ENCODE assay signal across 11 mouse cellular contexts in genomic region chr17:63547465-63547864, GRCm38 (mm10). TPM values are rescaled to one million over a fixed set of nuclear protein-coding genes. Genes with fewer than 3 reads are reported as not detected.
A peak's percentile ranks its signal among the peaks of the same experiment; 100 is the strongest.
DNase-seq lines count a peak whose midpoint lies in the region; ATAC-seq and TF ChIP-seq lines count a peak whose summit lies in the region.
"Had no signal": no experiment of that assay in that cellular context is flagged by ENCODE, and none has a peak within 500 bp of the region (broad histone marks: within the 10 kb centered on the region; RNA-seq: fewer than 3 reads in every experiment).

No protein-coding gene starts in this region.

- WGBS in heart, postnatal 0 days = 73% methylated on average over 4 of the region's 4 CpGs
- 74% methylated on average over 4 of the region's 4 CpGs for WGBS in heart, embryonic 12.5 days
- 73% methylated on average over 4 of the region's 4 CpGs for WGBS in liver, embryonic 14.5 days (ENCODE audit: insufficient replicate concordance)
- 81% methylated on average over 4 of the region's 4 CpGs for WGBS in liver, embryonic 11.5 days

- no peak overlapping the region for H3K4me2 ChIP-seq in heart, postnatal 0 days (ENCODE audit: low read depth, low read length)
- H3K4me2 ChIP-seq in heart, embryonic 12.5 days = no peak overlapping the region
- no peak overlapping the region for H3K4me2 ChIP-seq in liver, embryonic 14.5 days (ENCODE audit: low read depth)
- no peak overlapping the region for H3K4me2 ChIP-seq in liver, embryonic 11.5 days
- H3K4me2 ChIP-seq: embryonic facial prominence, embryonic 15.5 days; limb, embryonic 13.5 days had no signal

- H3K4me3 ChIP-seq in heart, postnatal 0 days (ENCODE audit: low read depth, low read length) = no peak overlapping the region
- no peak overlapping the region for H3K4me3 ChIP-seq in heart, embryonic 12.5 days
- no peak overlapping the region for H3K4me3 ChIP-seq in liver, embryonic 14.5 days (ENCODE audit: insufficient read depth in 1 of 2, low read depth in 2 of 2, low read length in 2 of 2)
- H3K4me3 ChIP-seq in liver, embryonic 11.5 days (ENCODE audit: low read depth, low read length) = no peak overlapping the region
- H3K4me3 ChIP-seq: embryonic facial prominence, embryonic 15.5 days; limb, embryonic 13.5 days had no signal

- no peaks in the 10 kb centered on the region for H3K36me3 ChIP-seq in heart, postnatal 0 days (replicated peaks; ENCODE audit: control insufficient read depth, insufficient read depth, low read length)
- H3K36me3 ChIP-seq in heart, embryonic 12.5 days = no peaks in the 10 kb centered on the region
- H3K36me3 ChIP-seq in liver, embryonic 14.5 days (replicated peaks; ENCODE audit: control insufficient read depth, insufficient read depth, low read depth) = no peaks in the 10 kb centered on the region
- H3K36me3 ChIP-seq in liver, embryonic 11.5 days (ENCODE audit: control insufficient read depth, insufficient read depth, low read length) = no peaks in the 10 kb centered on the region
- H3K36me3 ChIP-seq: embryonic facial prominence, embryonic 15.5 days; limb, embryonic 13.5 days had no signal

- peak; percentile 35 for TF ChIP-seq CTCF in heart, postnatal 0 days (IDR thresholded peaks at IDR 0.05; ENCODE audit: low read depth)
- 0 out of 2 replicates have a peak, but pooled peaks have one; percentile 21 for TF ChIP-seq CTCF in liver, embryonic 14.5 days (IDR thresholded peaks at IDR 0.05; ENCODE audit: low read depth)

- H3K9ac ChIP-seq in heart, postnatal 0 days (replicated peaks; ENCODE audit: low read depth, low read length) = no peak overlapping the region
- no peak overlapping the region for H3K9ac ChIP-seq in heart, embryonic 12.5 days
- H3K9ac ChIP-seq in liver, embryonic 14.5 days (replicated peaks) = no peak overlapping the region
- H3K9ac ChIP-seq in liver, embryonic 11.5 days (ENCODE audit: low read depth, low read length) = no peak overlapping the region
- H3K9ac ChIP-seq: embryonic facial prominence, embryonic 15.5 days; limb, embryonic 13.5 days had no signal

- H3K27ac ChIP-seq in heart, postnatal 0 days (ENCODE audit: low read depth) = no peak overlapping the region
- no peak overlapping the region for H3K27ac ChIP-seq in heart, embryonic 12.5 days (ENCODE audit: poor library complexity, severe bottlenecking)
- H3K27ac ChIP-seq in liver, embryonic 14.5 days = no peak overlapping the region
- H3K27ac ChIP-seq in liver, embryonic 11.5 days (ENCODE audit: low read depth, low read length) = no peak overlapping the region
- H3K27ac ChIP-seq: embryonic facial prominence, embryonic 15.5 days; limb, embryonic 13.5 days had no signal

- H3K9me3 ChIP-seq in heart, postnatal 0 days (replicated peaks; ENCODE audit: control insufficient read depth, low read length) = no peaks in the 10 kb centered on the region
- H3K9me3 ChIP-seq in heart, embryonic 12.5 days (replicated peaks) = peaks cover 10% of the 10 kb centered on the region; the same call in 1 of the 2 replicates
- H3K9me3 ChIP-seq in liver, embryonic 14.5 days (ENCODE audit: control insufficient read depth, low read length) = no peaks in the 10 kb centered on the region
- H3K9me3 ChIP-seq in liver, embryonic 11.5 days (ENCODE audit: control insufficient read depth, low read length) = no peaks in the 10 kb centered on the region
- H3K9me3 ChIP-seq: embryonic facial prominence, embryonic 15.5 days; limb, embryonic 13.5 days had no signal

- no peak for ATAC-seq in heart, postnatal 0 days (ENCODE audit: insufficient read depth, low read depth)
- no peak for ATAC-seq in heart, embryonic 12.5 days (ENCODE audit: insufficient number of reproducible peaks, low FRiP score)
- ATAC-seq in liver, embryonic 14.5 days (ENCODE audit: insufficient read depth) = no peak
- ATAC-seq in liver, embryonic 11.5 days (replicated peaks; ENCODE audit: low FRiP score) = no peak
- ATAC-seq: activated CD4-positive, CD25-positive, alpha-beta regulatory T cell, adult 4 months had no signal

- H3K4me1 ChIP-seq in heart, postnatal 0 days (ENCODE audit: control insufficient read depth, insufficient read depth) = no peaks in the 10 kb centered on the region
- H3K4me1 ChIP-seq in heart, embryonic 12.5 days (replicated peaks) = no peaks in the 10 kb centered on the region
- no peaks in the 10 kb centered on the region for H3K4me1 ChIP-seq in liver, embryonic 14.5 days (replicated peaks; ENCODE audit: control insufficient read depth in 2 of 2, insufficient read depth in 2 of 2, low read length in 1 of 2)
- H3K4me1 ChIP-seq in liver, embryonic 11.5 days (replicated peaks; ENCODE audit: control insufficient read depth, insufficient read depth, low read length) = no peaks in the 10 kb centered on the region
- H3K4me1 ChIP-seq: embryonic facial prominence, embryonic 15.5 days; limb, embryonic 13.5 days had no signal

- no peak for TF ChIP-seq EP300 in heart, postnatal 0 days (IDR thresholded peaks at IDR 0.05; ENCODE audit: low read depth)
- TF ChIP-seq EP300 in liver, embryonic 14.5 days (IDR thresholded peaks at IDR 0.05; ENCODE audit: low read depth) = no peak

- H3K27me3 ChIP-seq in heart, postnatal 0 days (ENCODE audit: control insufficient read depth, insufficient read depth, low read length) = no peaks in the 10 kb centered on the region
- no peaks in the 10 kb centered on the region for H3K27me3 ChIP-seq in heart, embryonic 12.5 days (replicated peaks)
- no peaks in the 10 kb centered on the region for H3K27me3 ChIP-seq in liver, embryonic 14.5 days (ENCODE audit: control insufficient read depth, insufficient read depth, low read length)
- no peaks in the 10 kb centered on the region for H3K27me3 ChIP-seq in liver, embryonic 11.5 days (replicated peaks; ENCODE audit: control insufficient read depth, insufficient read depth, low read length)
- H3K27me3 ChIP-seq: embryonic facial prominence, embryonic 15.5 days; limb, embryonic 13.5 days had no signal

- no peak for DNase-seq in heart, postnatal 0 days (ENCODE audit: low spot score)
- DNase-seq in liver, embryonic 14.5 days (ENCODE audit: low read depth in 3 of 3, low spot score in 3 of 3) = no peak
- DNase-seq in liver, embryonic 11.5 days (ENCODE audit: low spot score) = no peak
- peak; percentile 37 for DNase-seq in MN1 (ENCODE audit: low spot score)
- peak; percentile 8 for DNase-seq in fibroblast of lung, adult 2 months (ENCODE audit: low read depth)
- DNase-seq in urinary bladder, postnatal 25 days (ENCODE audit: low spot score) = no peak
- DNase-seq in gastrocnemius, postnatal 25 days = no peak

RNA-seq across cellular contexts. Expression of gene Fbxl17, which starts 47.6 kb away (rescaled TPM):
- total RNA-seq in heart, postnatal 0 days (2014; rRNA removed; ENCODE audit: low replicate concordance) = 20.5 and 26.3 TPM in 2 replicates
- polyA plus RNA-seq in heart, postnatal 0 days (2015; fragmentation: Nextera tagmentation; extraction: Ambion mirVana) = 10.4 and 11.4 TPM in 2 replicates
- polyA plus RNA-seq in heart, embryonic 12.5 days (2016; fragmentation: Nextera tagmentation; extraction: Ambion mirVana) = 7.1 and 7.6 TPM in 2 replicates
- 1.7 and 1.9 TPM in 2 replicates for polyA plus RNA-seq in liver, embryonic 14.5 days (2012; rRNA removed)
- polyA plus RNA-seq in liver, embryonic 14.5 days (2014; fragmentation: Nextera tagmentation; extraction: Ambion mirVana) = 1.9 and 2.6 TPM in 2 replicates
- polyA plus RNA-seq in liver, embryonic 11.5 days (2014; fragmentation: Nextera tagmentation; extraction: Ambion mirVana) = 2.8 and 3.0 TPM in 2 replicates
- 10 to 100 TPM; 34.9 to 37.8 TPM for total RNA-seq in gastrocnemius, postnatal 25 days (2021)

Comparison
In these comparisons a context has a peak if more than half of its experiments do, and no peak if none do; other contexts are left out.
1. DNase-seq: peak in MN1 (single experiment) and fibroblast of lung, adult 2 months (single experiment); none in heart, postnatal 0 days (single experiment), liver, embryonic 14.5 days (0 of 3), liver, embryonic 11.5 days (single experiment), urinary bladder, postnatal 25 days (single experiment) and gastrocnemius, postnatal 25 days (single experiment).